Mouse (Mus musculus) heart, adult 8-10 months (tissue): Measurements from ENCODE around the gene Olfr701. TPM values are rescaled to one million over a fixed set of nuclear protein-coding genes. Genes with fewer than 3 reads are reported as not detected.

ENCODE experiments used
- DNase-seq: peaks from one replicate; pipeline ENCODE4 v3.0.0; 2022; ENCODE audit warnings: low spot score
- total RNA-seq, 4 experiments: library from RNA; stranded (reverse); gene quantifications; 2 replicates each; pipeline ENCODE4 v1.2.4; 2022

Olfr701 gene
- total RNA-seq, result not detected

DNA sequence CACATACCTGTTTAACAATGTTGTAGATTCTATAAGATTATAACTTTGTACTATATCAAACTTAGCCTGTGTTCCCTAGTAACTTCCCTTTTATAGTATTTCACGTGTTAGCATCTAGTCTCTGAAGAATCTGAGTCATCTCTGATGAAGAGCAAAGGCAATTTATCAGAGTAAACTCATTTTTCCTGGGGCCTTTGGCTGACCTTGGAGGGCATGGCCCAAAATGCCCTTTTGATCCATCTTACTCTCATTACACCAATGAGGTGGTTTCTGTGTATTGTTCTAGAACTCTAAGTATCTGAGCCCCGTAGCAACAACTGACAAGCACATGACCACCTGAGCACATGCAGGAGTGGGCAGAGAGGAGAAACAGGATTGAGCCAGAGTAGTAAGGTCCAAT, at the start of gene Olfr701:
Olfr701 (plus strand) TSS at position 301 of the 400 bp plus-strand sequence.
- DNase-seq, result no peak

DNA sequence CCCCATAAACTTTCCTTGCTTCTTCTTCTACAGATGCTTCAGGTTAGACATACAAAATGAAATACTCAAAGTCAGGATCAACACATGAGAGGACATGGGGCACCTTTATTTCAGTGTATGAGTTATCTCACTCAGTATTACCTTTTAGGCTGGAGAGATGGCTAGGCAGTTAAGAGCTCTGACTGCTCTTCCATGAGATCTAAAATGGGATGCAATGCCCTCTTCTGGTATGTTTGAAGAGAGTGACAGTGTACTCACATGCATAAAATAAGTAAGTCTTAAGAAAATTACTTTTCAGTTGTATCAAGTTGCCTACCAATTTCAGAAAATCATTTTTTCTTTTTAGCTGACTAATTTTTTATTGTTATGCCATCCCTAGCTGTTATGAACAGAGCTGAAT, 25.6 kb upstream of the Olfr701 start:
- no peak for DNase-seq

DNA sequence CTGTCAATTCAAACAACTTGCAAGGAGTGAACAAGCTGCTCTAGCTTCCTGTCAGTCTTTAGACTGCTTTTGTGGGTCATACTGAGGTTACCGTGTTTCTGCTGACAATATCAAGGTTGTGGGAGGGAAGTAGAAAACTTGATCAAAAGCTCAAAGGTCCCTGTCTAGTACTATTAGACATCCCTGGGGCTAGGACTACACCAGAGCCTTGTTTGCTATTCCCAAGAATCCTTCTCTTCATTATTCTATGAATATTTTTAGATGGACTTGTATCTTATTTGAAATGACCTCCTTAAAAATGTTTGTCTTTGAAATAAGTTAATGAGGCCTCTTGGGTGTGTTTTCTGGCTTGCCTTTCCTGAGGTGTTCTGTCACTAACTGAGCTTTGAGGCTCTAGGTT, 20.8 kb upstream of the Olfr701 start, which contains the start of gene Olfr699:
Olfr699 (minus strand) TSS at position 101 of the 400 bp plus-strand sequence.
- no peak for DNase-seq

DNA sequence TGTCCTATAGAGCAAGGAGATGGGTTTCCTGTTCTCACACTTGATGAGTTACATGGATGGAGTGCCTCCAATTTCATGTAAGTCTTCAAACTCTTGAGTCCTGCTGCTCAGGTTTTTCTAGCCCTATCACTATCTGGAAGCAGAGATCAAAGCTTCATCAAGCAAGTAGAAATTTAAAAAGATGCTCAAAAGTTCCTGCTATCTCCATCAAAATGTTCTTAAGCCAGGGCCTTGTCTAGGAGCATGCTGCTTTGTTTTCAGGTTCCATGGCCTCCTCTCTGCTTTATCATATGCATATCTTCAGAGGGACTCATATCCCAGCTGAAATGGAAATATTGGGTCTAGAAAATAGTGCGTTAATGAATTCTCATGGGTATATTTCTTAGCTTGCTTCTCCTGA, 5.2 kb upstream of the Olfr701 start, which contains the start of gene Olfr700:
Olfr700 (minus strand) TSS at position 101 of the 400 bp plus-strand sequence.
- no peak for DNase-seq

DNA sequence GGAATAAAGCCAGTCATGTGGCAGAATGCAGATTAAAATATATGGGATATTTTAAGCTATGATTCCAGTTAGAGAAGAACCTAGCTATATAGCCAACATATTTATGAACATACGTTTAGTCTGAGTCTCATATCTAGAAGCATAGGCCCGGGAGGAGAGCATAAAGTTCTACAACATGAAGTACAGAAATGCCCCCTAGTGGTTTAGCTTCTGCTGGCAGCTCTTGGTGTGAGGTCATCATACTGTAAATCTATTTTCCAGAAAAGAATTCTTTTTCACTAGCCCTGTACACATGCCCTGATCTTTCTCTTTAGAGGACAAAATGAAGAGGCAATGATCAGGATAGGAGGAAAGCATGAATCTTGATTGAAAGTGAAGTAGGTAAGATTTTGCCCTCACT, 1.8 kb downstream of the Olfr701 start:
- no peak for DNase-seq

DNA sequence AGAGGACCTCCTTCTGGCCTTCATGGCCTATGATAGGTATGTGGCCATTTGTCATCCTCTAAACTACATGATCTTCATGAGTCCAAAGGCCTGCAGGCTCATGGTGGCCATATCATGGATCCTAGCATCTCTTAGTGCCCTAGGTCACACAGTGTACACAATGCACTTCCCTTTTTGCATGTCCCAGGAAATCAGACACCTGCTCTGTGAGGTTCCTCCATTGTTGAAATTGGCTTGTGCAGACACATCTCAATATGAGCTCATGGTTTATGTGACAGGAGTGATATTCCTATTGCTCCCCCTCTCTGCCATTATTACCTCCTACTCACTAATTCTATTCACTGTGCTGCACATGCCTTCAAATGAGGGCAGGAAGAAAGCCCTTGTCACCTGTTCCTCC, 4.5 kb downstream of the Olfr701 start:
- DNase-seq, result no peak

DNA sequence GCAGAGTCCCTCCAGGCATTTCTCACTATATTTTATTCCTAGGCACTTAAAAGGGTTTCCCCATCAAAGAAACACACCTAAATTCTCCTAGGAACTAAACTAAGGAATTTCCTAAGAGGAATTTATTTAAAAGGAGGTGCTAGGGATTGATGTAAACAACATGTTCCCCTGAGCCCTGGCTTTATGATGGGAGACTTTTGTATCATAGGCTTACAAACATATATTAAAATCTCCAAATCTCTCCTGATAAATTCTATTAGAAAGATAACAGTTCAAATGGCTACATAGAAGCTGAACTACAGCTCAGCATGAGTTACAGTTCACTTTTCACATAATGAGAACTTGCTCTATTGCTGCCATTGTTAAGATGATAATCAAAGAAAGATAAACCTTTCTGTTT, 19.9 kb downstream of the Olfr701 start, which contains the start of gene Olfr702:
Olfr702 (minus strand) TSS at position 101 of the 400 bp plus-strand sequence.
- DNase-seq, result no peak

DNA sequence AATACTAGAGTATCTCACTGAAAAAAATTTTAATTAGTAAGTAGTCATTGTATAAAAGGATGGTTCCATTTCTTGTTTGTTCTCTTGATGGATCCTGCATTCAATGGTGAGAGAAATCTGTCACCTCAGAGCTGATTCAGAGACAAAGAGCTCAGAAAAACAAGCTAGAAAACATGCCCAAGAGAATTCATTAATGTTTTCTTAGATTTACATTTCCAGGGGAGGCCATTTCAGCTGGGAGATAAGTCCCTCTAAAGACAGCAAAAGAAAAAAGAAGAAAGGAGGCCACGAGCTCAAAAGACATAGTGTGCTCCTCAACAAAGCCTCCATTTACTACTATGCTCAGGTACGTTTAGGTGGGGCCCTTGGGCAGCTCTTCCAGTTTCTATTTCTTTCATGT, 29.1 kb downstream of the Olfr701 start, which contains the start of gene Olfr703:
Olfr703 (plus strand) TSS at position 301 of the 400 bp plus-strand sequence.
- no peak for DNase-seq

DNA sequence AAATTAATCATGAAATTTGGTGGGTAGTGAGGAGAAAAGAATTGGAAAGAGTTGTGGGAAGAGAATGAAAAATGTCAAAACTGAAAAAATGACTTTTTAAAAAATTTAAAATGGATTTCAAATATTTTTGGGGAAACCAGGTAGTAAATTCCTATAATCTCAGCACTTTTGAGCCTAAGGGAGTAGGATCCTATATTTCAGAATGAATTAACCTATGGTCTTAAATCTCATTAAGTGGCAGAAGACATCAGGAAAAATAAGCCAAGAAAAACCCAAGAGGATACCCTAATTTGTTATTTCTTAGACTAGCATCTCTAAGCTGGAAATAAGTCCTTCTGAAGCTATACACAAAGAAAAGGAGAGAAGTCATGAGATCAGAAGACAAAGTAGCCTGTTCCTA, 49.0 kb downstream of the Olfr701 start, which contains the start of gene Olfr704:
Olfr704 (plus strand) TSS at position 301 of the 400 bp plus-strand sequence.
- no peak for DNase-seq

Other genes with a start within 250 kb of the Olfr701 start
- not detected for gene Olfr693, start 133.5 kb upstream of the Olfr701 start, total RNA-seq
- gene Olfr694, start 122.3 kb upstream of the Olfr701 start, total RNA-seq, result not detected
- gene Olfr695, start 97.7 kb upstream of the Olfr701 start, total RNA-seq, result not detected
- not detected for gene Olfr697, start 71.7 kb upstream of the Olfr701 start, total RNA-seq
- not detected for gene Olfr698, start 58.7 kb upstream of the Olfr701 start, total RNA-seq
- gene Olfr699, start 20.9 kb upstream of the Olfr701 start, total RNA-seq, result not detected
- not detected for gene Olfr700, start 5.3 kb upstream of the Olfr701 start, total RNA-seq
- not detected for gene Olfr702, start 19.8 kb downstream of the Olfr701 start, total RNA-seq
- gene Olfr703, start 29.2 kb downstream of the Olfr701 start, total RNA-seq, result not detected
- not detected for gene Olfr704, start 49.1 kb downstream of the Olfr701 start, total RNA-seq
- gene Olfr705, start 62.8 kb downstream of the Olfr701 start, total RNA-seq, result not detected
- gene Olfr706, start 74.0 kb downstream of the Olfr701 start, total RNA-seq, result not detected
- not detected for gene Olfr707, start 87.1 kb downstream of the Olfr701 start, total RNA-seq
- gene Olfr1532-ps1, start 93.9 kb downstream of the Olfr701 start, total RNA-seq, result not detected
- not detected for gene Olfr709-ps1, start 118.1 kb downstream of the Olfr701 start, total RNA-seq
- not detected for gene Olfr710, start 134.2 kb downstream of the Olfr701 start, total RNA-seq
- not detected for gene Olfr6, start 149.8 kb downstream of the Olfr701 start, total RNA-seq
- gene Olfr711, start 161.3 kb downstream of the Olfr701 start, total RNA-seq, result not detected
- not detected for gene Olfr2, start 191.9 kb downstream of the Olfr701 start, total RNA-seq
- not detected for gene Olfr713, start 217.0 kb downstream of the Olfr701 start, total RNA-seq